10 mouse cellular contexts compared by ENCODE assay signal in the genomic region with DNA sequence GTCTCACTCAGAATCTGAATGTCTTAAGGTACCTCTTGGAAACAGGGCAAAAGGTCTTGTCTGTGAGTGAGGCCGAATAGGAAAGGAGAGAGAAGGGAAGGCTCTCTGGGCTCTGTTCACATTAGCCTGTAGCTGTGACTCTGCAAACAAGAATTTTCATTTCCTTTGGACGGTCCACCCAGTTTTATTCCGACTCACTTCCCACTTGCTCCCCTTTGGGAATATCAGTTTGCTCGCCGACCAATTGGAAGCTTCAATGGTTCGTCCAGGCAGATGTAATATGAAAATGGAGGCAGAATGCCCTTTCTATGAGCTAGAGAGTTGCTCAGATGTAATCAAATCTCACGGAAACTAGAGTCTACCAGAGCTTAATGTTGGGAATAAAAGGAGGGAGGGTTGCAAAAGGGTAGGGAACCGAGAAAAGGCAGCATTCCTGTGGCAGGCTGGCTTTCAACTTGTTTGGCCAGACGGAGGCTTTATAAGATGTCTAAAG. TPM values are rescaled to one million over a fixed set of nuclear protein-coding genes. Genes with fewer than 3 reads are reported as not detected.
DNase-seq lines count a peak whose midpoint lies in the region; ATAC-seq lines count a peak whose summit lies in the region.
"Had no signal": no experiment of that assay in that cellular context is flagged by ENCODE, and none has a peak within 500 bp of the region (broad histone marks: within the 10 kb centered on the region; RNA-seq: fewer than 3 reads in every experiment).

No protein-coding gene starts in this region.

- H3K36me3 ChIP-seq in midbrain, embryonic 15.5 days (replicated peaks) = no peaks in the 10 kb centered on the region
- H3K36me3 ChIP-seq in midbrain, embryonic 16.5 days (ENCODE audit: control insufficient read depth, insufficient read depth, low read length) = no peaks in the 10 kb centered on the region
- no peaks in the 10 kb centered on the region for H3K36me3 ChIP-seq in embryonic facial prominence, embryonic 13.5 days
- no peaks in the 10 kb centered on the region for H3K36me3 ChIP-seq in stomach, embryonic 16.5 days (ENCODE audit: control insufficient read depth, insufficient read depth, low read length)
- H3K36me3 ChIP-seq in midbrain, embryonic 13.5 days = no peaks in the 10 kb centered on the region
- H3K36me3 ChIP-seq: limb, embryonic 15.5 days had no signal

- no peak for ATAC-seq in midbrain, embryonic 15.5 days (replicated peaks)
- ATAC-seq in midbrain, embryonic 16.5 days = no peak
- no peak for ATAC-seq in embryonic facial prominence, embryonic 13.5 days (ENCODE audit: insufficient number of reproducible peaks, insufficient read depth, low FRiP score, low TSS enrichment, low read depth)
- ATAC-seq in stomach, embryonic 16.5 days (ENCODE audit: insufficient read depth, low FRiP score) = no peak
- no peak for ATAC-seq in midbrain, embryonic 13.5 days

- no peak overlapping the region for H3K9ac ChIP-seq in midbrain, embryonic 15.5 days
- no peak overlapping the region for H3K9ac ChIP-seq in midbrain, embryonic 16.5 days (ENCODE audit: low read depth, low read length)
- no peak overlapping the region for H3K9ac ChIP-seq in embryonic facial prominence, embryonic 13.5 days
- H3K9ac ChIP-seq in stomach, embryonic 16.5 days (ENCODE audit: low read length) = no peak overlapping the region
- H3K9ac ChIP-seq in midbrain, embryonic 13.5 days (replicated peaks) = no peak overlapping the region
- H3K9ac ChIP-seq: limb, embryonic 15.5 days had no signal

- WGBS in midbrain, embryonic 15.5 days = 60% methylated on average over 9 of the region's 9 CpGs
- WGBS in midbrain, embryonic 16.5 days = 58% methylated on average over 9 of the region's 9 CpGs
- WGBS in embryonic facial prominence, embryonic 13.5 days = 33% methylated on average over 9 of the region's 9 CpGs
- 55% methylated on average over 9 of the region's 9 CpGs for WGBS in stomach, embryonic 16.5 days
- WGBS in midbrain, embryonic 13.5 days = 65% methylated on average over 9 of the region's 9 CpGs

- peaks cover 7% of the 10 kb centered on the region; the same call in 1 of the 2 replicates for H3K4me1 ChIP-seq in midbrain, embryonic 15.5 days
- H3K4me1 ChIP-seq in midbrain, embryonic 16.5 days (ENCODE audit: control insufficient read depth, insufficient read depth, low read length) = no peaks in the 10 kb centered on the region
- H3K4me1 ChIP-seq in embryonic facial prominence, embryonic 13.5 days = peaks cover 11% of the 10 kb centered on the region
- peaks cover 2% of the 10 kb centered on the region; the same call in 1 of the 2 replicates for H3K4me1 ChIP-seq in stomach, embryonic 16.5 days (ENCODE audit: control insufficient read depth, insufficient read depth, low read length)
- H3K4me1 ChIP-seq in midbrain, embryonic 13.5 days (replicated peaks) = peaks cover 7% of the 10 kb centered on the region

- H3K4me3 ChIP-seq in midbrain, embryonic 15.5 days = no peak overlapping the region
- H3K4me3 ChIP-seq in midbrain, embryonic 16.5 days (ENCODE audit: low read depth, low read length) = no peak overlapping the region
- peak overlapping the region; percentile 46 for H3K4me3 ChIP-seq in embryonic facial prominence, embryonic 13.5 days
- peak overlapping the region; percentile 49 for H3K4me3 ChIP-seq in stomach, embryonic 16.5 days (replicated peaks; ENCODE audit: low read length)
- no peak overlapping the region for H3K4me3 ChIP-seq in midbrain, embryonic 13.5 days (replicated peaks)

- H3K4me2 ChIP-seq in midbrain, embryonic 15.5 days = 0 out of 2 replicates have a peak overlapping the region, but pooled peaks have one; percentile 90
- H3K4me2 ChIP-seq in midbrain, embryonic 16.5 days (ENCODE audit: low read length) = no peak overlapping the region
- peak overlapping the region; percentile 75 for H3K4me2 ChIP-seq in embryonic facial prominence, embryonic 13.5 days
- H3K4me2 ChIP-seq in stomach, embryonic 16.5 days (ENCODE audit: low read depth, low read length) = 0 out of 2 replicates have a peak overlapping the region, but pooled peaks have one; percentile 61
- H3K4me2 ChIP-seq in midbrain, embryonic 13.5 days (replicated peaks) = no peak overlapping the region

- no peaks in the 10 kb centered on the region for H3K9me3 ChIP-seq in midbrain, embryonic 15.5 days
- H3K9me3 ChIP-seq in midbrain, embryonic 16.5 days (replicated peaks; ENCODE audit: control insufficient read depth, low read length, poor library complexity, severe bottlenecking) = no peaks in the 10 kb centered on the region
- no peaks in the 10 kb centered on the region for H3K9me3 ChIP-seq in embryonic facial prominence, embryonic 13.5 days
- no peaks in the 10 kb centered on the region for H3K9me3 ChIP-seq in stomach, embryonic 16.5 days (replicated peaks; ENCODE audit: control insufficient read depth, low read length)
- no peaks in the 10 kb centered on the region for H3K9me3 ChIP-seq in midbrain, embryonic 13.5 days
- H3K9me3 ChIP-seq: limb, embryonic 15.5 days had no signal

- peaks cover 18% of the 10 kb centered on the region; the same call in 1 of the 2 replicates for H3K27me3 ChIP-seq in midbrain, embryonic 15.5 days (replicated peaks)
- H3K27me3 ChIP-seq in midbrain, embryonic 16.5 days (ENCODE audit: control insufficient read depth, insufficient read depth, low read depth, low read length) = peaks cover 8% of the 10 kb centered on the region
- peaks cover 33% of the 10 kb centered on the region for H3K27me3 ChIP-seq in embryonic facial prominence, embryonic 13.5 days
- H3K27me3 ChIP-seq in stomach, embryonic 16.5 days (ENCODE audit: control insufficient read depth, insufficient read depth, low read length) = peaks cover 3% of the 10 kb centered on the region; the same call in 1 of the 2 replicates
- H3K27me3 ChIP-seq in midbrain, embryonic 13.5 days = peaks cover 35% of the 10 kb centered on the region

- H3K27ac ChIP-seq in midbrain, embryonic 15.5 days = no peak overlapping the region
- no peak overlapping the region for H3K27ac ChIP-seq in midbrain, embryonic 16.5 days (ENCODE audit: low read length)
- no peak overlapping the region for H3K27ac ChIP-seq in embryonic facial prominence, embryonic 13.5 days
- H3K27ac ChIP-seq in stomach, embryonic 16.5 days (ENCODE audit: low read length) = no peak overlapping the region
- H3K27ac ChIP-seq in midbrain, embryonic 13.5 days = no peak overlapping the region
- H3K27ac ChIP-seq: limb, embryonic 15.5 days had no signal

- DNase-seq in kidney, adult 18-20 months = peak; percentile 16
- DNase-seq in kidney, postnatal 4 days = no peak
- DNase-seq: heart, adult 18-20 months; layer of hippocampus, postnatal 36 days had no signal

RNA-seq across cellular contexts. Expression of gene Ildr1, which starts 1.1 kb away (rescaled TPM):
- 0.52 and 0.61 TPM in 2 replicates for polyA plus RNA-seq in midbrain, embryonic 15.5 days (2015; fragmentation: Nextera tagmentation; extraction: Ambion mirVana)
- 0.48 and 0.64 TPM in 2 replicates for polyA plus RNA-seq in midbrain, embryonic 16.5 days (2015; fragmentation: Nextera tagmentation; extraction: Ambion mirVana)
- polyA plus RNA-seq in embryonic facial prominence, embryonic 13.5 days (2015; fragmentation: Nextera tagmentation; extraction: Ambion mirVana) = 2.7 and 3.8 TPM in 2 replicates
- 8.3 and 12.1 TPM in 2 replicates for polyA plus RNA-seq in stomach, embryonic 16.5 days (2015; fragmentation: Nextera tagmentation; extraction: Ambion mirVana)
- polyA plus RNA-seq in midbrain, embryonic 13.5 days (2015; fragmentation: Nextera tagmentation; extraction: Ambion mirVana) = not detected in 2 replicates

RNA-seq across cellular contexts. Expression of gene Cd86, which starts 29.0 kb away (rescaled TPM):
- polyA plus RNA-seq in midbrain, embryonic 15.5 days (2015; fragmentation: Nextera tagmentation; extraction: Ambion mirVana) = 2.1 and 2.7 TPM in 2 replicates
- polyA plus RNA-seq in midbrain, embryonic 16.5 days (2015; fragmentation: Nextera tagmentation; extraction: Ambion mirVana) = 1.1 and 1.7 TPM in 2 replicates
- polyA plus RNA-seq in embryonic facial prominence, embryonic 13.5 days (2015; fragmentation: Nextera tagmentation; extraction: Ambion mirVana) = 1.4 and 2.5 TPM in 2 replicates
- polyA plus RNA-seq in stomach, embryonic 16.5 days (2015; fragmentation: Nextera tagmentation; extraction: Ambion mirVana) = 3.3 and 4.3 TPM in 2 replicates
- 1.4 and 1.8 TPM in 2 replicates for polyA plus RNA-seq in midbrain, embryonic 13.5 days (2015; fragmentation: Nextera tagmentation; extraction: Ambion mirVana)

Comparison
In these comparisons a context has a peak if more than half of its experiments do, and no peak if none do; other contexts are left out.
1. H3K4me2 ChIP-seq: peak in midbrain, embryonic 15.5 days (single experiment), embryonic facial prominence, embryonic 13.5 days (single experiment) and stomach, embryonic 16.5 days (single experiment); none in midbrain, embryonic 16.5 days (single experiment) and midbrain, embryonic 13.5 days (single experiment).
2. H3K4me3 ChIP-seq: peak in embryonic facial prominence, embryonic 13.5 days (single experiment) and stomach, embryonic 16.5 days (single experiment); none in midbrain, embryonic 15.5 days (single experiment), midbrain, embryonic 16.5 days (single experiment) and midbrain, embryonic 13.5 days (single experiment).